Mouse (Mus musculus) cortical plate, adult 2 months (tissue): Measurements from ENCODE around the gene Adcy7. TPM values are rescaled to one million over a fixed set of nuclear protein-coding genes. Genes with fewer than 3 reads are reported as not detected.

Experiments used
- H3K27ac ChIP-seq: fragments of 200-500 bp; 2 replicates; pipeline ENCODE4 v1.5.1; 2012; ENCODE audit warnings: low read length, control low read depth, inconsistent platforms; ENCODE audit not compliant: insufficient read depth
- H3K4me1 ChIP-seq: fragments of 200-500 bp; 2 replicates; pipeline ENCODE4 v1.6.1; 2011; ENCODE audit warnings: low read length; ENCODE audit not compliant: control insufficient read depth, insufficient read depth
- H3K4me3 ChIP-seq: fragments of 200-500 bp; 2 replicates; pipeline ENCODE4 v1.5.1; 2011; ENCODE audit warnings: mild to moderate bottlenecking, low read length, control low read depth; ENCODE audit not compliant: insufficient read depth
- CTCF ChIP-seq: fragments of 200-500 bp; IDR thresholded peaks from 2 replicates; pipeline ENCODE4 v1.5.1; 2011; ENCODE audit warnings: mild to moderate bottlenecking, control low read depth, low read length; ENCODE audit not compliant: insufficient read depth; ENCODE audit errors: extremely low read depth
- POLR2A ChIP-seq: fragments of 200-500 bp; IDR thresholded peaks from 2 replicates; pipeline ENCODE4 v1.6.1; 2011; ENCODE audit warnings: mild to moderate bottlenecking, low read length, control low read depth; ENCODE audit not compliant: insufficient read depth; ENCODE audit errors: extremely low read depth
- polyA plus RNA-seq: library from polyadenylated mRNA; depleted of rRNA; stranded (reverse); fragments of >200 nt; gene quantifications from 2 replicates; pipeline ENCODE4 v1.2.3, GENCODE M21; 2012

Adcy7 gene
- polyA plus RNA-seq, 1 experiment, result 3.1 TPM

DNA sequence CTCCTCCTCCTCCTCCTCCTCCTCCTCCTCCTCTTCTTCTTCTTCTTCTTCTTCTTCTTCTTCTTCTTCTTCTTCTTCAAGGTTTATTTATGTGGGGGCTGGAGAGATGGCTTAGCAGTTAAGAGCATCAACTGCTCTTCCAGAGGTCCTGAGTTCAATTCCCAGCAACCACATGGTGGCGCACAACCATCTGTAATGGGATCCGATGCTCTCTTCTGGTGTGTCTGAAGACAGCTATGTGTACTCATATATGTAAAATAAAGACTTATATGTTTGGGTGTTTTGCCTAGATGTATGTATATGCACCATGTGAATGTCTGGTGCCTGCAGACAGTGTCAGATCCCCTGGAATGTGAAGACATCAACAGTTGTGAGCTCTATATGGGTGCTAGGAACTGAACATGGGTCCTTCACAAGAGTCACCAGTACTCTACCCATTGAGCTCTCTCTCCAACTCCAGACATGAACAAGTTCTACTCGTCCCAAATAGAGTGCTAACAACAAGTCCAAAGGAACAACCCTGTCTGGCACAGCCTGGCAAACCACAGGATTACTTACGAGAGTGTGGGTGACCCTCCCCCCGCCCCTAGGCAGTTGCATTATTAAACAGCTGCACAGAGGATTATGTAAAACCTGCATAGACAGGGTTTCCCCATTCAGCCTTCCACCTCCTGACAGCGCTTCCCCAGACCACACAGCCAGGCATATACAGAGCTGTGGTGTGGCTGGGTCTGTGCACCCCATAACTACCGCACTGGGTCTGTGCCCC, 2.9 kb upstream of the Adcy7 start:
- Histone ChIP-seq H3K4me1 (no peaks in the 10 kb centered on the region), H3K4me3 (no peak overlapping the region), H3K27ac (no peak overlapping the region)
- TF ChIP-seq CTCF (no peak), POLR2A (no peak)

GRCm38 (mm10) chr8:88270086-88270485, 2.1 kb upstream of the Adcy7 start:
- Histone ChIP-seq H3K4me1 (no peaks in the 10 kb centered on the region), H3K27ac (no peak overlapping the region), H3K4me3 (no peak overlapping the region)
- TF ChIP-seq CTCF (no peak), POLR2A (no peak)

DNA sequence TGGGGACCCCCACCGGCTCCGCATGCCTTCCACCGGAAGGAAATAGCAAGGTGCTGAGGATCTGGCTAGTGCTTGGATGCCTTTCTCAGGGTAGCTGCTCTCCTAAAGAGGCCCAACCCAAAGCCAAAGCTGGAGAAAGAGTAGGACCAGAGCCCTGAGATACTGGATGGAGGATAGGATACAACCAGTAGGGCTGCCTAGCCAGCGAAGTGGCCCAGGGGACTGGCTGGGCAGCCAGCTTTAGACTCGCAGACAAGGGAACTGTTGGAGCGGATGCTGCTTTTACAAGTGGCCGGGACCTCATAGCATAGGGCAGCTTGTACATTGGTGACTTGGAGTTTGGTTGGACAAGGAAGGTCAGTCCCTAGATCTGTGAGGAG, 838 bp downstream of the Adcy7 start:
- peak overlapping the region; percentile 44; the same call in 1 of the 2 replicates for H3K4me3 ChIP-seq
- TF ChIP-seq POLR2A (no peak), CTCF (no peak)
- H3K27ac ChIP-seq, result no peak overlapping the region
- H3K4me1 ChIP-seq, result no peaks in the 10 kb centered on the region

- Histone ChIP-seq H3K27ac (no peak overlapping the region), H3K4me1 (no peaks in the 10 kb centered on the region), H3K4me3 (no peak overlapping the region)
- no peak for TF ChIP-seq POLR2A
- TF ChIP-seq CTCF, result no peak
Measured at GRCm38 (mm10) chr8:88274090-88274489, 1.9 kb downstream of the Adcy7 start.

DNA sequence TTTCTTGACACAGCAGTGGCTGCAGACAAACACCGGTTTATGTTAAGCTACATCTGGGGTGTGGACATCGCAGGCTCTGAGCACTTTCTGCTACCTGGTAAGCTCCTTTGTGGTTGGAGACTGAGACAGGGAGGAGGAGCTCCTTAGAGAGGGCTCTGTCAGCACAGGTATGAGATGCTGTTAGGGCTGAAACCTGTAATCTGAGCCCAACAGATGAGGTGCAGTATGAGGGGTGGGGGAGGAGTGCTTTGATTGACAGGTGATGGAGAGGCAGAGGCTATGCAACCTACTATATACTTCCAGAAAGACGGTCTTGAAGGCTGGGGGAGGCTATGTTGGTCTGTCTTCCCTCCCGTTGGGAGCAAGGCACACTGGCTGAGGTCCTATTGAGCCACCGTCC, 7.0 kb downstream of the Adcy7 start:
- H3K4me3 ChIP-seq, result no peak overlapping the region
- TF ChIP-seq POLR2A (no peak), CTCF (no peak)
- H3K4me1 ChIP-seq, result no peaks in the 10 kb centered on the region
- H3K27ac ChIP-seq, result no peak overlapping the region

- Histone ChIP-seq H3K4me1 (no peaks in the 10 kb centered on the region), H3K4me3 (no peak overlapping the region), H3K27ac (no peak overlapping the region)
- TF ChIP-seq CTCF (no peak), POLR2A (no peak)
Measured at GRCm38 (mm10) chr8:88279670-88280069, 7.5 kb downstream of the Adcy7 start.

DNA sequence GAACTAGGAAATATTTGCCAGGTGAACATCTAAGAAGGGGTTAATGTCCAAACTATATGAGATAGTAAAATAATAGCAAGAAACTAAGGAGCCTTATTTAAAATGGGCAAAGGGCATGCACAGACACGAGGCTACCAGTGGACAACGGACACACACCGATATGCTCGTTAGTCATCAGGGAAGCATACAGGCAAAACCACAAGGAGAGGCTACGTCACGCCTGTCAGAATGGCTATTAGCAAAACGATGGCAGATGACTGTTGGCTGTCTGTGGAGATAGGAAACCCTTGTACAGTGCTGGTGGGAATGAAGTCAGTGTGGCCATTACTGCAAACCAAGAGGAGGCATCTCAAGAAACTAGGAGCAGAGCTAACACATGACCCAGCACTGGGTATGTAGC, 8.7 kb downstream of the Adcy7 start:
- Histone ChIP-seq H3K4me1 (no peaks in the 10 kb centered on the region), H3K4me3 (no peak overlapping the region), H3K27ac (no peak overlapping the region)
- no peak for TF ChIP-seq CTCF
- no peak for TF ChIP-seq POLR2A

GRCm38 (mm10) chr8:88282684-88283083, 10.5 kb downstream of the Adcy7 start:
- H3K4me3 ChIP-seq, result no peak overlapping the region
- H3K27ac ChIP-seq, result no peak overlapping the region
- no peak for TF ChIP-seq POLR2A
- TF ChIP-seq CTCF, result no peak
- H3K4me1 ChIP-seq, result no peaks in the 10 kb centered on the region

- Histone ChIP-seq H3K4me1 (no peaks in the 10 kb centered on the region), H3K27ac (no peak overlapping the region), H3K4me3 (no peak overlapping the region)
- TF ChIP-seq POLR2A (no peak), CTCF (no peak)
Measured at GRCm38 (mm10) chr8:88283243-88284115, 11.3 kb downstream of the Adcy7 start.
